Mouse (Mus musculus) heart, postnatal 0 days (tissue): ENCODE measurements at regions not wholly inside any gene's neighbourhood (a gene's known extent, or its start where the extent isn't known, plus 50 kb on each side); places are given as distances from the start of the nearest gene placed in this dataset.

Experiments used
- CTCF ChIP-seq: IDR thresholded peaks from 2 replicates; pipeline ENCODE4 v1.5.1; 2016; ENCODE audit warnings: antibody characterized with exemption, control low read depth, low read depth
- EP300 ChIP-seq: IDR thresholded peaks from 2 replicates; pipeline ENCODE4 v1.6.1; 2016; ENCODE audit warnings: antibody characterized with exemption, low read depth

GRCm38 (mm10) chr17:64550034-64550433 lies 50.5 kb upstream of the Man2a1 start:
- no peak for TF ChIP-seq CTCF
- TF ChIP-seq EP300 = no peak
